Mouse (Mus musculus) E14TG2a.4 (cell line): ENCODE measurements at regions not wholly inside any gene's neighbourhood (a gene's known extent, or its start where the extent isn't known, plus 50 kb on each side); places are given as distances from the start of the nearest gene placed in this dataset.

ENCODE experiments used
- CTCF ChIP-seq: conservative IDR thresholded peaks from 2 replicates; pipeline ENCODE4 v1.5.1; 2014; ENCODE audit warnings: low read length
- POU5F1 ChIP-seq: IDR thresholded peaks from 2 replicates; pipeline ENCODE4 v1.6.1; 2014; ENCODE audit warnings: low read length, borderline replicate concordance

- TF ChIP-seq CTCF: no peak
- TF ChIP-seq POU5F1: no peak
These were observed 181.7 kb downstream of the Rps29 start for GRCm38 (mm10) chr12:68977276-68977675.
